Mouse (Mus musculus): Measurements from ENCODE around the gene Pla2g2c.

Pla2g2c gene

DNA sequence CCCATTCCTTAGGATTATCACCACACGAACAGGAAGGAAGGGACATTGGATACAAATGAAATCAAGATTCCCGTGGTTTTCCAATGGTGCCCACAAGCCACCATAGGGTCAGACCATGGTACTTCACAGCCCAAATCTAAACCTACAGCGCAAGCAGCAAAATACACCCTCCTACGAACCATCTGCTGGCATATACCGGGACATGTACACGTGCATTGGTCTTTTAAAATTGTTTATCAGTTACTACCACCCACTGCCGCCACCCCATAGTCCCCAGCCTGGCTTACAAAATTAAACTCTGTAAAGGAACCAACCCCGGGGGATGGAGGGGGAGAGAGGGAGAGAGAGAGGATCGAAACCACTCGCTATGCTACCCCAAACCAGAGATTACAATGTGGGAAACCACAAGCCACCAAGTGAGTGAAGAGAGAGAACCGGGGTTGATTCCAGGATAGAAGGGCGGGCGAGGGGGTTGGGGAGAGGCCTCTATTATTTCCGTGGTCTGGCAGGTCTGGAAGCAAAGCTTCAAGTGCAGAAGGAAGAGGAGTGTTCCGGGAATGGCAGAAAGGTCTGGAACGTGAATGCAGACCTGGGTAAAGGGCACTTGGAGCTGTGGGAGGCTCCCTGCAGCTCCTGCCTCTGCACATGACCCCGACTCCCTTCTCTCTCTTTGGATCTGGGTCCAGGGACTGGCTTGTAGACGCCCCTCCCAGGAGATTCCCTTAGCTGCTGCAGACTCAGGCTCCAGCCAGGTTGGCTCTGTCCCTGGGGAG is at the start of gene Pla2g2c:
TSS of gene Pla2g2c (plus strand) at position 439 of the 773 bp plus-strand sequence.
- no peak for DNase-seq (ENCODE audit: low spot score in 2 of 2)

GRCm38 (mm10) chr4:138676480-138676879 is 48.1 kb upstream of the Pla2g2c start:
- no peak for DNase-seq (ENCODE audit: low spot score in 2 of 2)

DNA sequence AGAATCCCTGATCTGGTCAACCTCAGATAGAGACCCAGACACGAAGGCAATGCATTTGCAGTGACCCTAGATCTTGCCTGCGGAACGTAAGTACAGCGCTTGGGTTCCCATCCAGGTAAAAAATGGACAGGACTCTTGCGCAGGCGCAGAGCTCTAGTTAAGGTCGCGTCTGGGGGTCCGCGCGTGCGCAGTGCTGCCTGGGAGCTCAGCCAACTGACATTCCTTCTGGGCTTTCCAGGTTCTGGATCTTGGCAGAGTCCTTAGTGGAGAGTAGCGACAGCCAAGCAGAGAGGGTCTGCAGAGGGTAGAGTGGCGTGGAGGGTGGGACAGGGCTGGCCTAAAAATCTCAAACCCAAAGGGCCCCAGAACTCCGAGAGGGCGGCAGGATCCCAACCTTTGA is 47.0 kb upstream of the Pla2g2c start:
- DNase-seq (ENCODE audit: low spot score in 2 of 2): no peak

DNA sequence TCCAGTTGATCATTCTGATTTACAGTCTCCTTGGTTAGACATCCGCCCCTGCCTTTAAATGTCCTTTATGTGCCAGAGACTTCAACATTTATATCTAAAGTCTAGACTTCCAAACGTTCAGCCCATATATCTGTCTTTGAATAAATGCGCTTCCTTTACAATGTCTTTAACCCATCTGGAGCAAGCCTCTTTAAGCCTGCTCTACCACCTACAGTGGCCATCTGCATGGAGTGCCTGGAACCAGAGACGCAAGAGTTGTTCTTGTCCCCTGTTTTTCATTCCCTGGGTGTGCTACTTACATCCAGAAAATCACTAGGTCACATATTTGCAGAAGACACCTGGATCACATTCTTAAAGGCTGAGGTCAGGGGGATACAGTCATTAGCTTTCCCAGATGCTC is 44.5 kb upstream of the Pla2g2c start:
- no peak for DNase-seq (ENCODE audit: low spot score in 2 of 2)

DNA sequence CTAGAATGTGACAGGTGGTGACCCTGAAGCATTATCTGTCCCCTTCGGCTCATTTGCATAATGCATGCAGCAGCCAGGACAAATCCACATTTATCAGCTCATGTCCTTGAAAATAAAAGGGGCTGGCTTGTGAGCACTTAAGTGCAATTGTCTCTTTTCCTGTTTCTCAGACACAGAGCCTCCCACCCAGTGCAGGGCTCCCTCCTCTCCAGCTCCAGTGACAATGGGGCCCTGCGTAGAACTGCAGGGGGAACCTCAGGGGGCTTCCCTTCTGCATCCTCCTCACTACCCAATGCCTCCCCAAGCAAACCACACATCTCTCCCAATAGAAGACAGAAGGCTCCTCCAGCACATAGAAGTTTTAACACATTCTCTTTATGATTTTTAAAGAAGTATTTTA is 41.8 kb upstream of the Pla2g2c start:
- no peak for DNase-seq (ENCODE audit: low spot score in 2 of 2)

DNA sequence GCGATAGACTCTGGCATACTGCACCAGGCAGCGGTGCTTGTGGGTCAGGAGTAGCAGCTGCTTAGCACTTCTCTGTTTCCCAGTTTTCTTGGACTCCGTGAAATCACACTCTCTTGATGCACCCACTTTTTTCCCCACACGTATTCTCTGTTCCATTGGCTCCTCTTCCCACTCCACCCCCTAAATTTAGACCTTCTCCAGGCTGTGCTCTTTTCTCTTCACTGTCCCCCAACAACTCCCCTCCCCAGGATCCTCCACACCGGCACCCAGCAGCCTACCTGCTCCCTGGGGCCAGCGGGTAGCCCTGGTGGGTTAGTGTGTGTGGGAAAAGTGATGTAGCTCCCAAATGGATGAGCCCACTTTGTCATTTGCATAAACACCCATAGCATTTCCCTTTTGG is 38.8 kb upstream of the Pla2g2c start:
- no peak for DNase-seq (ENCODE audit: low spot score in 2 of 2)

GRCm38 (mm10) chr4:138689094-138689512 is 35.5 kb upstream of the Pla2g2c start:
- no peak for DNase-seq (ENCODE audit: low spot score in 2 of 2)

- DNase-seq (ENCODE audit: low spot score in 2 of 2): no peak
These were observed 34.0 kb upstream of the Pla2g2c start for GRCm38 (mm10) chr4:138690561-138690960.

- no peak for DNase-seq (ENCODE audit: low spot score in 2 of 2)
These were observed 33.0 kb upstream of the Pla2g2c start for GRCm38 (mm10) chr4:138691443-138692181.

GRCm38 (mm10) chr4:138693043-138693692 is 31.4 kb upstream of the Pla2g2c start:
- DNase-seq (ENCODE audit: low spot score in 2 of 2): no peak

DNA sequence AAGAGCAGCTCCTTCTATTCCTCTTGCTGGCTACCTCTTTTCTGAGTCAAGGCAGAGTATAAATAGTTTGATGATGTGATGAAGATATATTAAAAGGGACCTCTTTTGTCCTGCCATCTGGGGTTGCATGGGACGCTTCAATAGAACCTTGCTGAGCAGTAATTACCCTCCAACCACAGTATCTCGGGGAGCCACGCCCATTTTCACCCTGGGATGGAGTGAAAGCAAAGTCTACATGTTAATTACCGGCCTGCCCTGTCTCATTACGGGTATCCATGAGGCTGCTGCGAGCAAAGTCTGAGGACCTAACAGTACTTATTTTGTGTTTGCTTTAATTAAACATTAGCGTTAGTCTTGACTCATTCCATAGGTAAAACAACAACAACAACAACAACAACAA is 27.9 kb upstream of the Pla2g2c start:
- no peak for DNase-seq (ENCODE audit: low spot score in 2 of 2)

DNA sequence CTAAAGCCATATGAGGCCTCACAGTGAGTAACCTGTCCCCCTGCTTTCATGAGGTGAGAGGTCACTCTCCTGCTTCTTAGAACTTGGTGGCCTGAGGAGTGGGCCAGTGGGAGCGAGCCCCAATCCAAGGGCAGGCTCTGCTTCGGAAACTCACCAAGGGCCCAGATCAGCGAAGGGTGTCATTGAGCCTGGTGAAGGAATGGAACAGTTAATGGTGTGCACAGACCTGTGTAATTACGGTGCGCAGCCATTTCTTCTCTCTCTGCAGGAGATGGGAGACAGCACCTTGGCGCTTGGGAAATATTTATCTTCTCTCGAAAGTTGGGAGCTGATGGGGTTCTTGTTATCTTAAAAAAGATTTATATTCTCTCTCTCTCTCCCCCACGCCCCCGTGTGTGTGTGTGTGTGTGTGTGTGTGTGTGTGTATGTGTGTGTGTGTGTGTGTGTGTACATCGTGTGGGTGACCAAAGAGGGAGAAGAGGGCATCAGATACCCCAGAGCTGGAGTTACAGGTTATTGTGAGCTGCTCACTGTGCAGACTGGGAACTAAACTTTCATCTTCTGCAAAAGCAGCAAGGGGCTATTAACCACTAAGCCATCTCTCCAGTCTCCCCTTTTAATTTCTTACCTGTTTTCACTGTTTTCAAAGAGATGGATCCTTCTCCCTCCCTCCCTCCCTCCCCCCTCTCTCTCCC is 27.3 kb upstream of the Pla2g2c start:
- no peak for DNase-seq (ENCODE audit: low spot score in 2 of 2)

DNA sequence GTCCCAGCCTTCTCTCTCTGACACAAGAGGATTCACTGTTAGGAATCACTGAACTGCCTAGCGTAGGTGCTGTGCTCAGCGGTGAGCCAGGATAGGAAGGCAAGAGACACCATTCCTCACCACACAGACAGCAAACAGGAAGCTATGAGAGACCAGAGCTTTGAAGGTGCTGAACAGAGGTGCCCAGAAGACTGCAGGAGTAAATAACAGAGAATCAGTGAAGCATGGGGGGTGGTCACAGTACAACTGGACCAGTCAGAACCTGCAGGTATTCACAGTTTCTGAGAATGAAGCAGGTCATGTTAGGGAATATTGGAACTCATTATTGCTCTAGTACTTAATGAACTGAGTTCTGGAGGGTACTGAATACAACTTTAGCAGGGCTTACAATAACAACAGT is 26.3 kb upstream of the Pla2g2c start:
- no peak for DNase-seq (ENCODE audit: low spot score in 2 of 2)

DNA sequence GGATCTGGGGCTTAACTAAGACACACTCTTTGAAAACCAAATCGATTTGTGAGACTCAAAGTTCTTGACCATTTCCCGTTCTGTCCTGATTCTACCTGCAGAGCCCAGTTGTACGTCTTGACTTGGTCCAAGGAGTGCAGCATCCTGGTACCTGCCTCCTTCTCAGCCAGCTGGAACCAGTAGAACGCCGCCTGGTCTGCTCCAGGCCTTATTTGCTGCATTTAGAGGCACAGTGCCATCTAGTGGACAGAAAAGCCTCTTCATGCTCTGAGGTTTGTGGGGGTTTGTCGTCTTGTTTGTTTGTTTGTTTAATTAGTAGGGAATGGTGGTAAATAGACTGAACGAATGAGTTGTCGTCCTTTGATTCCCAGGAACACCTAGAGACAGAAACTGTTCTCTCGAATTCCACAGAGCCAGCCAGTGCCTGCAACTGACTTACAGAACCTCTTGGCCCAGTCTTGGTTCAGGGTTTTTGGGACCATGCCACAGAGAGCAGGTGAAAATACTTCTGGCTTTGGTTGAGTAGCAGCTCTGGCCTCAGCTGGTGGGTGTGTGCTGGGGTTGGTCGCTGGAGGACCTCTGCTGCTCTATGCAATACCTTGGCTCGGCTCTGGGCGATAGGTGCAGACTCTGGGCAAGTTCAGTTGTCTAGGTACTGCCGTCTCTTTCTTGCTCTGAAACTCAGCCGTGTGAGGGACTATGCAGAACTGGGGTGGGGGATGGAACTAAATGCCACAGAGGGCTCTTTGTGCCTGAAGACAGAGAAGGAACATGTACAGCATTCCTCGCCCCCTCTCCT is 24.2 kb upstream of the Pla2g2c start:
- no peak for DNase-seq (ENCODE audit: low spot score in 2 of 2)

- no peak for DNase-seq (ENCODE audit: low spot score in 2 of 2)
These were observed 23.5 kb upstream of the Pla2g2c start for GRCm38 (mm10) chr4:138701111-138701510.

DNA sequence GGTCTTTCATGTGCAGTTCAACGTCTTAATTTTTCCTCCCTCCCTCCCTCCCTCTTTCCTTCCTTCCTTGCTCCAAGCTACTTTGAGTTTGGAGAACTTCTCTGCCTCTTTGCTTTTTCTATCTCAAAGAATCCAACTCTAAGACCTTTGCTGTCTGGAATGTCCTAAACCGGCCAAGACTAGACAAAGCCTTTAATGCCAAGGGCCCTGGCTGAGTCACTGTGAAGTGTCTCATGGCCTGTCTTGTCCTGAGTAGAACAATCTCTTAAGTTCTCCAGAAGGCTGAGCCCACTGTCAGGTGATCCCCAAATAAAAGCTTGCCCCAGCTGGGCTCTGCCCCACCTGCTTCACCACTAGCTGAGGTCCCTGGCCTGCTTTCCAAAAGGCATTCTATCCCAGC is 22.6 kb upstream of the Pla2g2c start:
- DNase-seq (ENCODE audit: low spot score in 2 of 2): no peak

- DNase-seq (ENCODE audit: low spot score in 2 of 2): no peak
These were observed 22.1 kb upstream of the Pla2g2c start for GRCm38 (mm10) chr4:138702528-138702927.

DNA sequence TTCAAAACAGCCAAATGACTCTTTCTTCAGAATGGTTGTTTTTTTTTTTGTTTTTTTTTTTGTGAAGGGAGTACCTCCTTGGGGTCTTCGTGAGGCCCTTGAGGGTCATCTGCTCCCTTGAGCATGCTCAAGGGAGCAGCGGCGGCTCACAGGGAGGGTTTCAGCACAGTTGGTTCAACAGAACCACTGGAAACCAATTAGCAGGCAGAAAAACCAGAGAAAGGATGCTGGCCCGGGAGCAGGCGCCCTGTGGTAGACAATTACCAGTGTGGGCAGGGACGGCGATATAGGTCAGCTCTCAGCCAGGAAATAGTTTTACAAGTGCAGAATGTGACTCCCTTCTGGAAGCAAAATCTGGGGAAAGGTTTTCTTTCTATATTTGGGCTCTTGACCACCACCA is 21.0 kb upstream of the Pla2g2c start:
- DNase-seq (ENCODE audit: low spot score in 2 of 2): no peak

- DNase-seq (ENCODE audit: low spot score in 2 of 2): no peak
These were observed 20.4 kb upstream of the Pla2g2c start for GRCm38 (mm10) chr4:138704169-138704568.

GRCm38 (mm10) chr4:138706620-138707019 is 18.0 kb upstream of the Pla2g2c start:
- DNase-seq (ENCODE audit: low spot score in 2 of 2): no peak

DNA sequence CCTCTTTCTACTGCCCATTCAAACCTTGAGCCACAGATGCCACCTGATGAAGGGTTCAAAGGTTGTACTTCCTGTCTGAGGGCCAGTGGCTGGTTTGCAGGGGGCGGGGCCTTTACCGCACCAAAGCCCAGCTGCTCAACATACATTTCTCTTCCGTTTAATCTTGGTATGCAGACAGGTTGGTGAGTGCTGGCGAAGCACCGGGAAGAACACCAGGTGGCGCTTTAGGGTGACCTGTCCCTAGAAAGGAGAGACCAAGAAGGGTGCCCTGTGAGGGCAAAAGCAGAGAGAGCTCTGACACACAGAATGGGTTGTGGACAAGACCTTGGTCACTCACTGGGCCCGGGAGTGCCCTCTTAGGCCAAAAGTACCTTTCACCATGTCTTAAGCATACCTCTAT is 16.0 kb upstream of the Pla2g2c start:
- DNase-seq (ENCODE audit: low spot score in 2 of 2): no peak
